Mouse (Mus musculus) naive thymus-derived CD4-positive, alpha-beta T cell, adult 2 months (primary cell): ENCODE data around the gene Zfp574.
A peak's percentile ranks its signal among the peaks of the same experiment; 100 is the strongest.

Source experiments
- DNase-seq: peaks from one replicate; pipeline ENCODE4 v3.0.0-alpha.2; 2011; ENCODE audit warnings: low read depth

Gene Zfp574

GRCm38 (mm10) chr7:25112956-25113603 is 40.7 kb downstream of the Zfp574 start:
- DNase-seq: no peak

GRCm38 (mm10) chr7:25120061-25120834 is 47.9 kb downstream of the Zfp574 start:
- peak; percentile 67 for DNase-seq

- DNase-seq: no peak
Measured at GRCm38 (mm10) chr7:25121240-25121786, 48.9 kb downstream of the Zfp574 start.

- DNase-seq: no peak
Measured at GRCm38 (mm10) chr7:25125716-25126281, 53.4 kb downstream of the Zfp574 start.

- no peak for DNase-seq
Measured at GRCm38 (mm10) chr7:25127971-25128370, 55.6 kb downstream of the Zfp574 start.

GRCm38 (mm10) chr7:25129390-25129979 is 57.1 kb downstream of the Zfp574 start:
- DNase-seq: no peak

- DNase-seq: no peak
Measured at GRCm38 (mm10) chr7:25130565-25130964, 58.2 kb downstream of the Zfp574 start.

GRCm38 (mm10) chr7:25131247-25131646 is 58.9 kb downstream of the Zfp574 start:
- no peak for DNase-seq

- peak; percentile 76 for DNase-seq
Measured at GRCm38 (mm10) chr7:25132318-25132960, 60.1 kb downstream of the Zfp574 start.
